Mouse (Mus musculus): ENCODE measurements around the gene Gm20388.

GRCm38 (mm10) chr8:120758005-120758404 is 847.4 kb downstream of the Gm20388 start:
- TF ChIP-seq POLR2A (IDR thresholded peaks at IDR 0.05; ENCODE audit: borderline replicate concordance, extremely low read depth, insufficient read depth, insufficient read length, poor library complexity, severe bottlenecking) = no peak
- TF ChIP-seq CTCF (IDR thresholded peaks at IDR 0.05; ENCODE audit: borderline replicate concordance, extremely low read depth, insufficient read depth, insufficient read length) = no peak

Measured in brain, embryonic 14.5 days (tissue).